Mouse (Mus musculus) kidney, embryonic 16.5 days (tissue): ENCODE results near the gene Rnf149. TPM values are rescaled to one million over a fixed set of nuclear protein-coding genes. Genes with fewer than 3 reads are reported as not detected.

Source experiments
- ATAC-seq: fragments of 200-750 bp; cut with Nextera tagmentation; 2 replicates; pipeline ENCODE4 v1.8.0; 2017; ENCODE audit warnings: moderate TSS enrichment; ENCODE audit not compliant: low FRiP score, low TSS enrichment
- H3K27ac ChIP-seq: fragments of 300-500 bp; sonication (generic); 2 replicates; pipeline ENCODE4 v1.5.1; 2014; ENCODE audit warnings: low read length
- H3K27me3 ChIP-seq: fragments of 300-500 bp; sonication (generic); 2 replicates; pipeline ENCODE4 v1.6.1; 2014; ENCODE audit warnings: low read length, control low read depth, mixed read lengths; ENCODE audit not compliant: insufficient read depth
- H3K36me3 ChIP-seq: fragments of 300-500 bp; sonication (generic); 2 replicates; pipeline ENCODE4 v1.6.1; 2014; ENCODE audit warnings: low read length, control low read depth, mixed read lengths; ENCODE audit not compliant: insufficient read depth
- H3K4me1 ChIP-seq: fragments of 300-500 bp; sonication (generic); 2 replicates; pipeline ENCODE4 v1.6.1; 2014; ENCODE audit warnings: low read length, control low read depth, mixed read lengths; ENCODE audit not compliant: insufficient read depth
- H3K4me2 ChIP-seq: fragments of 300-500 bp; sonication (generic); replicated peaks from 2 replicates; pipeline ENCODE4 v1.6.1; 2014; ENCODE audit warnings: low read depth, low read length
- H3K4me3 ChIP-seq: fragments of 300-500 bp; sonication (generic); 2 replicates; pipeline ENCODE4 v1.5.1; 2014; ENCODE audit warnings: mild to moderate bottlenecking, low read length
- H3K9ac ChIP-seq: fragments of 300-500 bp; sonication (generic); replicated peaks from 2 replicates; pipeline ENCODE4 v1.6.1; 2014; ENCODE audit warnings: low read length
- H3K9me3 ChIP-seq: fragments of 300-500 bp; sonication (generic); 2 replicates; pipeline ENCODE4 v1.6.1; 2016; ENCODE audit warnings: low read length, control low read depth
- WGBS: fragments of 180-500 bp; shearing (Covaris S2); extraction: QIAGEN DNeasy Blood & Tissue Kit; methylation state at CpG from one replicate; pipeline ENCODE4 v1.1.7; 2014; 5-methylcytosine and 5-hydroxymethylcytosine counted together
- polyA plus RNA-seq: library from polyadenylated mRNA; unstranded; fragments of >200 nt; fragmentation: Nextera tagmentation; extraction: Ambion mirVana; gene quantifications from 2 replicates; pipeline ENCODE4 v1.2.1, GENCODE M21; 2015

Gene Rnf149
- 25.8 and 32.6 TPM in 2 replicates for polyA plus RNA-seq

- Histone ChIP-seq H3K4me3 (peak within 1 kb of the TSS; percentile 94), H3K27me3 (no peaks in the 10 kb centered on the region), H3K4me1 (peaks cover 38% of the 10 kb centered on the region), H3K36me3 (no peaks in the 10 kb centered on the region), H3K9ac (peak within 1 kb of the TSS; percentile 97), H3K9me3 (no peaks in the 10 kb centered on the region), H3K4me2 (peak within 1 kb of the TSS; percentile 67), H3K27ac (peak within 1 kb of the TSS; percentile 99)
- ATAC-seq = peak; percentile 98
- WGBS = under 1% methylated on average over 40 of the region's 49 CpGs
Observed at GRCm38 (mm10) chr1:39577253-39577705, at the start of gene Rnf149. TSS of gene Rnf149 (minus strand) at chr1:39577405.

- 53% methylated on average over 3 of the region's 3 CpGs for WGBS
- no peak for ATAC-seq
- H3K27ac ChIP-seq = no peak overlapping the region
- no peaks in the 10 kb centered on the region for H3K36me3 ChIP-seq
- no peak overlapping the region for H3K9ac ChIP-seq
- peaks cover 3% of the 10 kb centered on the region; the same call in 1 of the 2 replicates for H3K9me3 ChIP-seq
- no peak overlapping the region for H3K4me2 ChIP-seq
- H3K27me3 ChIP-seq = no peaks in the 10 kb centered on the region
- H3K4me1 ChIP-seq = no peaks in the 10 kb centered on the region
- no peak overlapping the region for H3K4me3 ChIP-seq
Observed at GRCm38 (mm10) chr1:39625491-39625890, 48.3 kb upstream of the Rnf149 start.

- H3K4me1 ChIP-seq = peaks cover 2% of the 10 kb centered on the region; the same call in 1 of the 2 replicates
- H3K27ac ChIP-seq = no peak overlapping the region
- no peak overlapping the region for H3K9ac ChIP-seq
Observed at GRCm38 (mm10) chr1:39623729-39624128, 46.5 kb upstream of the Rnf149 start.

GRCm38 (mm10) chr1:39623106-39623505, 45.9 kb upstream of the Rnf149 start:
- no peak for ATAC-seq
- H3K4me3 ChIP-seq = no peak overlapping the region
- WGBS = 91% methylated on average over 5 of the region's 5 CpGs

More at GRCm38 (mm10) chr1:39623729-39624128, 46.5 kb upstream of the Rnf149 start:
- Histone ChIP-seq H3K4me2 (no peak overlapping the region), H3K4me3 (no peak overlapping the region), H3K36me3 (no peaks in the 10 kb centered on the region), H3K27me3 (no peaks in the 10 kb centered on the region), H3K9me3 (peaks cover 6% of the 10 kb centered on the region; the same call in 1 of the 2 replicates)
- ATAC-seq = no peak
- 47% methylated on average over 1 of the region's 1 CpGs for WGBS

GRCm38 (mm10) chr1:39618524-39618923, 41.3 kb upstream of the Rnf149 start:
- Histone ChIP-seq H3K27ac (no peak overlapping the region), H3K9ac (no peak overlapping the region), H3K4me2 (0 out of 2 replicates have a peak overlapping the region, but pooled peaks have one; percentile 6), H3K27me3 (no peaks in the 10 kb centered on the region), H3K4me3 (no peak overlapping the region), H3K36me3 (no peaks in the 10 kb centered on the region), H3K4me1 (peaks cover 18% of the 10 kb centered on the region), H3K9me3 (peaks cover 6% of the 10 kb centered on the region; the same call in 1 of the 2 replicates)
- ATAC-seq = peak; percentile 71; the same call in 1 of the 2 replicates
- WGBS = 15% methylated on average over 8 of the region's 8 CpGs

More at GRCm38 (mm10) chr1:39623106-39623505, 45.9 kb upstream of the Rnf149 start:
- Histone ChIP-seq H3K4me1 (peaks cover 7% of the 10 kb centered on the region; the same call in 1 of the 2 replicates), H3K27ac (no peak overlapping the region), H3K36me3 (no peaks in the 10 kb centered on the region), H3K4me2 (no peak overlapping the region), H3K9ac (no peak overlapping the region), H3K9me3 (peaks cover 6% of the 10 kb centered on the region; the same call in 1 of the 2 replicates), H3K27me3 (no peaks in the 10 kb centered on the region)

- Histone ChIP-seq H3K27ac (no peak overlapping the region), H3K27me3 (no peaks in the 10 kb centered on the region), H3K4me1 (peaks cover 18% of the 10 kb centered on the region), H3K9me3 (peaks cover 3% of the 10 kb centered on the region; the same call in 1 of the 2 replicates), H3K4me2 (no peak overlapping the region), H3K9ac (no peak overlapping the region), H3K36me3 (no peaks in the 10 kb centered on the region), H3K4me3 (no peak overlapping the region)
- 63% methylated on average over 6 of the region's 6 CpGs for WGBS
- no peak for ATAC-seq
Observed at GRCm38 (mm10) chr1:39615526-39615925, 38.3 kb upstream of the Rnf149 start.

- H3K9ac ChIP-seq = 0 out of 2 replicates have a peak overlapping the region, but pooled peaks have one; percentile 15
- no peak overlapping the region for H3K27ac ChIP-seq
- no peaks in the 10 kb centered on the region for H3K9me3 ChIP-seq
- WGBS = 23% methylated on average over 11 of the region's 11 CpGs
- no peak overlapping the region for H3K4me3 ChIP-seq
- H3K4me1 ChIP-seq = peaks cover 18% of the 10 kb centered on the region
- no peak for ATAC-seq
- no peaks in the 10 kb centered on the region for H3K36me3 ChIP-seq
- no peaks in the 10 kb centered on the region for H3K27me3 ChIP-seq
- peak overlapping the region; percentile 29; the same call in 1 of the 2 replicates for H3K4me2 ChIP-seq
Observed at GRCm38 (mm10) chr1:39614462-39615279, 37.5 kb upstream of the Rnf149 start.

- H3K27me3 ChIP-seq = no peaks in the 10 kb centered on the region
- no peak overlapping the region for H3K4me3 ChIP-seq
- H3K4me2 ChIP-seq = no peak overlapping the region
- no peak overlapping the region for H3K9ac ChIP-seq
- H3K36me3 ChIP-seq = no peaks in the 10 kb centered on the region
- WGBS = 75% methylated on average over 3 of the region's 3 CpGs
- H3K27ac ChIP-seq = 0 out of 2 replicates have a peak overlapping the region, but pooled peaks have one; percentile 38
- peaks cover 16% of the 10 kb centered on the region for H3K4me1 ChIP-seq
- no peak for ATAC-seq
- H3K9me3 ChIP-seq = no peaks in the 10 kb centered on the region
Observed at GRCm38 (mm10) chr1:39613061-39613460, 35.9 kb upstream of the Rnf149 start.

- WGBS = 50% methylated on average over 5 of the region's 5 CpGs
- Histone ChIP-seq H3K27me3 (no peaks in the 10 kb centered on the region), H3K9me3 (no peaks in the 10 kb centered on the region), H3K27ac (0 out of 2 replicates have a peak overlapping the region, but pooled peaks have one; percentile 38), H3K4me1 (peaks cover 16% of the 10 kb centered on the region), H3K4me3 (no peak overlapping the region), H3K9ac (no peak overlapping the region), H3K4me2 (no peak overlapping the region), H3K36me3 (no peaks in the 10 kb centered on the region)
- ATAC-seq = no peak
Observed at GRCm38 (mm10) chr1:39612491-39612890, 35.3 kb upstream of the Rnf149 start.
